Mouse (Mus musculus) embryonic facial prominence, embryonic 14.5 days (tissue): Measurements from ENCODE around the gene Stard13. TPM values are rescaled to one million over a fixed set of nuclear protein-coding genes. Genes with fewer than 3 reads are reported as not detected.
A peak's percentile ranks its signal among the peaks of the same experiment; 100 is the strongest.

Source experiments
- ATAC-seq: fragments of 200-750 bp; cut with Nextera tagmentation; 2 replicates; pipeline ENCODE4 v1.8.0; 2017; ENCODE audit warnings: low read depth, moderate number of reproducible peaks, moderate TSS enrichment
- DNase-seq: peaks from one replicate; pipeline ENCODE4 v3.0.0-alpha.2; 2015; ENCODE audit warnings: low spot score
- H3K27ac ChIP-seq: fragments of 300-500 bp; sonication (generic); replicated peaks from 2 replicates; pipeline ENCODE4 v1.5.1; 2014; ENCODE audit warnings: low read depth, mild to moderate bottlenecking, low read length, moderate library complexity
- H3K27me3 ChIP-seq: fragments of 300-500 bp; sonication (generic); replicated peaks from 2 replicates; pipeline ENCODE4 v1.6.1; 2014; ENCODE audit warnings: low read length; ENCODE audit not compliant: control insufficient read depth, insufficient read depth
- H3K36me3 ChIP-seq: fragments of 300-500 bp; sonication (generic); 2 replicates; pipeline ENCODE4 v1.6.1; 2014; ENCODE audit warnings: low read length, mixed read lengths; ENCODE audit not compliant: control insufficient read depth, insufficient read depth
- H3K4me1 ChIP-seq: fragments of 300-500 bp; sonication (generic); 2 replicates; pipeline ENCODE4 v1.6.1; 2014; ENCODE audit warnings: antibody characterized with exemption, low read length; ENCODE audit not compliant: control insufficient read depth, insufficient read depth
- H3K4me2 ChIP-seq: fragments of 300-500 bp; sonication (generic); 2 replicates; pipeline ENCODE4 v1.6.1; 2014; ENCODE audit warnings: low read depth, mild to moderate bottlenecking, low read length, moderate library complexity, mixed read lengths
- H3K4me3 ChIP-seq: fragments of 300-500 bp; sonication (generic); 2 replicates; pipeline ENCODE4 v1.5.1; 2014; ENCODE audit warnings: low read depth, mild to moderate bottlenecking, low read length
- H3K9ac ChIP-seq: fragments of 300-500 bp; sonication (generic); 2 replicates; pipeline ENCODE4 v1.6.1; 2014; ENCODE audit warnings: low read depth, mild to moderate bottlenecking, low read length, moderate library complexity, mixed read lengths
- H3K9me3 ChIP-seq: fragments of 300-500 bp; sonication (generic); 2 replicates; pipeline ENCODE4 v1.6.1; 2016; ENCODE audit warnings: low read length; ENCODE audit not compliant: control insufficient read depth
- WGBS: fragments of 180-500 bp; shearing (Covaris S2); extraction: QIAGEN DNeasy Blood & Tissue Kit; methylation state at CpG from one replicate; pipeline ENCODE4 v1.1.7; 2014; 5-methylcytosine and 5-hydroxymethylcytosine counted together
- polyA plus RNA-seq: library from polyadenylated mRNA; unstranded; fragments of >200 nt; fragmentation: Nextera tagmentation; extraction: Ambion mirVana; gene quantifications from 2 replicates; pipeline ENCODE4 v1.2.1, GENCODE M21; 2014

Stard13 gene
- polyA plus RNA-seq, 1 experiment from 2014 or later, result 13.3 TPM

DNA sequence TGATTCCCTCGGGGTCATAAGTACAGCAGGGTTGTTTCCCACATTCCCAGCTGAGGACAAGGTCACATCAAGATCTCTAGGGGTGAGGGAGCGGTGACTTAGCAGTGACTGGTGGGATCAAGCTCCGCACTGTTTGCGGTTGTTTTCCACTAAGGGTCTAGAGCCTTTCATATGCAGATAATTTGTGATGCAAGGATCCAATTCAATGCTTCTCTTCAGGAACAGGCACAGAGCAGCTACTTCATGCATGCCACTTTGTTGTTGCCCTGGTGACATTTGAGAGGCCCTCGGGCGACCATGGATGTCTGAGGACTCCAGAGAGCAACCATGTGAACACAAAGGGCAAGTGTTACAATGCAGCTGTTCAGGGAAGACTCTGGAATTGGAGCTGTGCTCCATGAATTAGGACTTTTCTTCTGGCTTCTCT is 14.9 kb downstream of the Stard13 start:
- WGBS, result 30% methylated on average over 6 of the region's 6 CpGs
- Histone ChIP-seq H3K4me2 (no peak overlapping the region), H3K9ac (no peak overlapping the region), H3K4me3 (no peak overlapping the region), H3K36me3 (no peaks in the 10 kb centered on the region), H3K27ac (no peak overlapping the region; the same call in 1 of the 2 replicates), H3K9me3 (no peaks in the 10 kb centered on the region), H3K27me3 (no peaks in the 10 kb centered on the region), H3K4me1 (peaks cover 5% of the 10 kb centered on the region; the same call in 1 of the 2 replicates)
- ATAC-seq (peak; percentile 85), DNase-seq (peak; percentile 82)

DNA sequence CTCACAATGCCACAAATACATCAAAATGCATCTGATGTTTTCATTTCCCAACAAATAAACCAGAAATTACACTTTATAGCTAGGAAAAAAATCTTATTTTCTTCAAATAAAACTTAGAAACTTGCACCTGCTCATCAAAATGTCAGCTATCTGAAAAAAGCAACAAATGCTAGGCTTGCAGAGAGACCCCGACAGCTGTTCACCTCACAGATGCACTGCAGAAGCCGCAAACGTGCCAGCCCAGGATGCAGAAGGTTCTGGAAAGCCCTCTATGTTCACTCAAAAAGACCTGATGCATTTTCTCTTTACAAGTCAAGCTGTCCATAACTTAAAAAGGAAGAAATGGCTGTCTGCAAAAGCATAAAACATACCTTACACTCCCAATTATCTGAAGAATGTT is 20.5 kb downstream of the Stard13 start:
- 77% methylated on average over 3 of the region's 3 CpGs for WGBS
- Histone ChIP-seq H3K9me3 (no peaks in the 10 kb centered on the region), H3K36me3 (no peaks in the 10 kb centered on the region), H3K4me3 (no peak overlapping the region), H3K4me2 (no peak overlapping the region), H3K27ac (no peak overlapping the region), H3K9ac (no peak overlapping the region), H3K27me3 (no peaks in the 10 kb centered on the region), H3K4me1 (no peaks in the 10 kb centered on the region; the same call in 1 of the 2 replicates)
- no peak for ATAC-seq
- DNase-seq, result no peak

DNA sequence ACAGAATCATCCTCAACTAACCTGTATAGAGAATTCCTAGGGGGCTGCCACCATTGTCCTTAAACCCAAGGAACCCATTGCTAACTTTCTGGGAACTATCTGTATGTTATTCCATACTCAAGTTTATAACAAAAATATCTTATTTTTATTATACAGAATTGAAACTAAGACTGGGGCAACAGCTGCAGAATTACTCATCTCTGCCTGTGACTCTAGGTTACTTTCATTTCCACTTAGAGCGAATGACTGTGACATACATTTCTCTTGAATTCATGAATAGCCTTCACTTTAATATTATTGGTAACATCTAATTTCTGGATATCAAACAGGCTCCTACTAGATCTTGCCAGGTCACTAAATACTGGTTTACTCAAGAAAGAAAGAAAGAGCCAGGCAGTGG is 22.8 kb downstream of the Stard13 start:
- H3K36me3 ChIP-seq, result no peaks in the 10 kb centered on the region
- H3K4me1 ChIP-seq, result no peaks in the 10 kb centered on the region
- no peak overlapping the region for H3K4me2 ChIP-seq
- 92% methylated on average over 1 of the region's 1 CpGs for WGBS
- no peak for DNase-seq
- H3K27me3 ChIP-seq, result no peaks in the 10 kb centered on the region
- no peak overlapping the region for H3K9ac ChIP-seq
- no peak overlapping the region for H3K4me3 ChIP-seq
- ATAC-seq, result no peak
- no peaks in the 10 kb centered on the region for H3K9me3 ChIP-seq
- no peak overlapping the region for H3K27ac ChIP-seq

DNA sequence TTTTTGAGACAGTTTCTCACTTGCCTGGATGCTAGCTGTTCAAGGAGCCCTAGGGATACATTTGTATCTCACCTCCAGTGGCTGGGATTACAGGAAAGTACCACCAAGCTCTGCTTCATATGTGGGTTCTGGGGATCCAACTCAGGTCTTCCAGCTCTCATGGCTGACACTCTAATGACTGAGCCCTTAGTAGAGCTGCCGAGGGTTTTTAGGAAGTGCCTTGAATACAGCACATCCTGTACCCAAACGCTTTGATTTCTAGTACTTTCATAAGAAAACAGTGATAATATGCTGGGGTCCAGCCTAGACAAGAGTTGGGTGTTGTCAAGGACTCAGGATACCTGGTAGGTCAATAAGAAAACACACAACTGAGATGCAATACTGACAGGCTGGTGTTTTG is 23.6 kb downstream of the Stard13 start:
- no peak for DNase-seq
- no peak overlapping the region for H3K4me3 ChIP-seq
- ATAC-seq, result no peak

DNA sequence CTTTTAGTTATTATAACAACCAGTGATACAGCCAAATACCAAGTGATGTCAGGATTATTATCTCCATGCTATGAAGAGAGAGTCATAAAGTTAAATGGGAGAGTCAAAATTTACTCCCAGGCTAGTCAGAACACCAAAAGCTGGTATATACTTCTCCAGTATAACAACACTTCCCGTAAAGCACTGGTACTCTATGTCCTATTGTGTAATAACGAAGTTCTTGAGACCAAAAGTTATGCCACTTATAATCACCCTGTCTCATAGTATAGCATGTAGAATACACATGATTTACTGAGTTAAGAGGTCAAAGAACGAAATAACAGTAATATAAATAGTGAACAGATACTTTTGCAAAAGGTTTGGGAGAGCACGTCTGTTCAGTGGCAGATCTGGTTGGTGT is 28.6 kb downstream of the Stard13 start:
- peaks cover 7% of the 10 kb centered on the region; the same call in 1 of the 2 replicates for H3K4me1 ChIP-seq
- H3K4me3 ChIP-seq, result no peak overlapping the region
- H3K9me3 ChIP-seq, result no peaks in the 10 kb centered on the region
- no peak for ATAC-seq
- no peak overlapping the region for H3K4me2 ChIP-seq
- no peak overlapping the region for H3K9ac ChIP-seq
- no peak overlapping the region for H3K27ac ChIP-seq
- WGBS, result 89% methylated on average over 4 of the region's 4 CpGs
- H3K27me3 ChIP-seq, result no peaks in the 10 kb centered on the region
- DNase-seq, result no peak
- no peaks in the 10 kb centered on the region for H3K36me3 ChIP-seq

More for the DNA sequence above, 23.6 kb downstream of the Stard13 start:
- Histone ChIP-seq H3K9me3 (no peaks in the 10 kb centered on the region), H3K4me2 (no peak overlapping the region), H3K9ac (no peak overlapping the region), H3K4me1 (no peaks in the 10 kb centered on the region), H3K27ac (no peak overlapping the region), H3K27me3 (no peaks in the 10 kb centered on the region), H3K36me3 (no peaks in the 10 kb centered on the region)
- WGBS, result 82% methylated on average over 2 of the region's 2 CpGs

DNA sequence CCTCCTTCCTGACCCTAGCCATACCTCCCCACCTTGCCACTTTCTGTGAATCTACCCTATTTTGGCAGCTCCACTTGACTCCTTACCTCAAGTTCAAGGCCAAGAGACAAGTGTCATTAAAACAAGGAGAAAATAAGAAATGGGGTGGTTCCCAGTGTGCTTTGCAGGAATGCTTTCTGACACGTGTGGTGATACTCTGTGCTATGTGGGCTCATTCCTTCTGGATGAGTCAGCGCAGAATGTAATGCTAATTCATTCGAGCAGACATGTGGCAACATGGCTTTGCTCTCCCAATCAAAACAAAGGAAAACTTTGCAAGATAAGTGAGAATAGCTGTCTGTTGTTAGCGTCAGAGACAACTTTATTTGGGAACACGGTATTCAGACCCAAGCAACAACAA is 30.7 kb downstream of the Stard13 start:
- 38% methylated on average over 5 of the region's 5 CpGs for WGBS
- DNase-seq, result peak; percentile 77
- no peaks in the 10 kb centered on the region for H3K36me3 ChIP-seq
- ATAC-seq, result peak; percentile 55; the same call in 1 of the 2 replicates
- no peak overlapping the region for H3K9ac ChIP-seq
- no peaks in the 10 kb centered on the region for H3K27me3 ChIP-seq
- H3K9me3 ChIP-seq, result no peaks in the 10 kb centered on the region
- H3K27ac ChIP-seq, result no peak overlapping the region
- H3K4me3 ChIP-seq, result no peak overlapping the region
- H3K4me1 ChIP-seq, result peaks cover 7% of the 10 kb centered on the region; the same call in 1 of the 2 replicates
- H3K4me2 ChIP-seq, result no peak overlapping the region

DNA sequence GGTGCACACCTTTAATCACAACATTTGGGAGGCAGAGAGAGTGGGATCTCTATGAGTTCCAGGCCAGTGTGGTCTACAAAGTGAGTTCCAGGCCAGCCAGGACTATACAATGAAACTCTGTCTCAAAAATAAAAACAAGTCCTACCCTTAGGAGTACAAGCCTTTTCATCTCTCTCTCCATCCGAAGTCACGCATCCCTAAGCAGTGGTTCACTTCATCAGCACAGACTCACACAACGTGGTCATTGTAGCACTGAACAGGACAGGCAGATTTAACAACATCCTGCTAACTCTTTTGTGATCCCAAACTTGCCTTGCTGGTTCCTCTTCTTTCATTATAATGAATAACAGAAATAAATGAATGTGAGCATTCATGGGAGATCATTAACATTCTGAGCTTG is 32.4 kb downstream of the Stard13 start:
- DNase-seq (no peak), ATAC-seq (no peak)
- Histone ChIP-seq H3K4me1 (peaks cover 7% of the 10 kb centered on the region; the same call in 1 of the 2 replicates), H3K9me3 (no peaks in the 10 kb centered on the region), H3K27ac (no peak overlapping the region), H3K4me3 (no peak overlapping the region), H3K9ac (no peak overlapping the region), H3K4me2 (no peak overlapping the region), H3K36me3 (no peaks in the 10 kb centered on the region), H3K27me3 (no peaks in the 10 kb centered on the region)
- WGBS, result 46% methylated on average over 3 of the region's 3 CpGs

DNA sequence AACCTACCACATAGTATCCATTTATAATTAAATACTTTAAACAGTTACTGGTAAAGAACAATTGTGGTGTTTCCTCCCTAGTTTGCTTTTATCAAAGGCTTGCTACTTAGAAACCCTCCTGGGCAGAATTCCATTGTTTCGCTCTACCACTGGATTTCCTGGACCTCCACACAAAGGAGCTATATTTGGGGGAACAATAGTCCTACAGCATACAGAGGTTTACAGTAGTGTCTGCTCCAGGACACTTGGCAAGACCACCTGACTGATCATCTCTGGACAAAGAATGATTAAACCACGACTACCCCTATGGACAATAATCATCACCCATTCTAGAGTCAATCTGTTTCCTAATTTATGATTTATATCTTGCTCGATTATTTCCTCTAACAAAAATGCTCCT is 34.4 kb downstream of the Stard13 start:
- Histone ChIP-seq H3K36me3 (no peaks in the 10 kb centered on the region), H3K9me3 (no peaks in the 10 kb centered on the region), H3K4me2 (no peak overlapping the region), H3K27me3 (no peaks in the 10 kb centered on the region), H3K27ac (no peak overlapping the region), H3K4me1 (peaks cover 7% of the 10 kb centered on the region; the same call in 1 of the 2 replicates), H3K4me3 (no peak overlapping the region), H3K9ac (no peak overlapping the region)
- WGBS, result 84% methylated on average over 3 of the region's 3 CpGs
- DNase-seq (no peak), ATAC-seq (no peak)

DNA sequence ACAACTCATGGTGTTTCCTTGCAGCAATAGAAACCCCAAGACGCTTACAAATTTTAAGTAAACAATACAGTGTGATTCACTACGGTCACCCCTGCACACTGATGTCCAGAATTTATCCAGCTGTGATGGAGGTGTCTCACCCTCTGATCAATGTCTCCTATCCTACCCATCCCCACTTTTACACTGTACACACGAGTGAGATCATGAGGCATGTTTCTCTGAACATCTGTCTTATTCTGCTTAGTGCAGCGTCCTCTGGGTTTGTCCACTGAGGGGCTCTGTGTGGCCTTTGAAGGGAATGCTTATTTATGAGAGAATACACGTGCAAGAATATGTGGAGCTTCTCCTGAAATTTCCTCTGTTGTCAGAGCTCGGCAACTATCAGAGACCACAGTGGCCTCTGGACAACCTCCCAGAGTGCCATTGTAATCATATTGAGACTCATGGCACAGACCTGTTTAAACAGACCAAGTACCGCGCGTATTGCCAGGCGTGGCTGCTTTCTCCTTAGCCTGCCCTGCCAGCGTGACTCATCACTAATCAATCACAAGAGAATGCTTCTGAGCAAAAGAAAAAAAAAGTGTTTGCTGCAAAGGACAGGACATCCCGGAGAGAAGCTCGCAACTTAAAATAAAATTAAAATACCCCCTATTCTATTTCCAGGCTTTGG is 36.9 kb downstream of the Stard13 start:
- no peak for DNase-seq
- no peak overlapping the region for H3K4me3 ChIP-seq
- WGBS, result 70% methylated on average over 13 of the region's 13 CpGs

More for the DNA sequence above, 36.9 kb downstream of the Stard13 start:
- Histone ChIP-seq H3K9me3 (no peaks in the 10 kb centered on the region), H3K4me2 (no peak overlapping the region), H3K27me3 (no peaks in the 10 kb centered on the region), H3K9ac (no peak overlapping the region), H3K4me1 (peaks cover 3% of the 10 kb centered on the region; the same call in 1 of the 2 replicates), H3K36me3 (no peaks in the 10 kb centered on the region), H3K27ac (no peak overlapping the region)
- no peak for ATAC-seq
